Mouse (Mus musculus) G1E (cell line): ENCODE results near the gene Gabbr1. TPM values are rescaled to one million over a fixed set of nuclear protein-coding genes. Genes with fewer than 3 reads are reported as not detected.

ENCODE experiments used
- ATAC-seq: 2 replicates; pipeline ENCODE4 v1.8.0; 2016; ENCODE audit warnings: mild to moderate bottlenecking; ENCODE audit not compliant: insufficient number of reproducible peaks, poor library complexity, low FRiP score, severe bottlenecking; ENCODE audit errors: extremely low read depth
- DNase-seq: peaks from one replicate; pipeline ENCODE4 v3.0.0; 2012; ENCODE audit warnings: low spot score
- H3K27me3 ChIP-seq: 2 replicates; pipeline ENCODE4 v1.6.1; 2012; ENCODE audit warnings: mild to moderate bottlenecking, low read length, inconsistent platforms; ENCODE audit not compliant: insufficient read depth
- H3K36me3 ChIP-seq: replicated peaks from 2 replicates; pipeline ENCODE3; 2012; ENCODE audit warnings: mild to moderate bottlenecking, inconsistent platforms
- H3K4me1 ChIP-seq: 2 replicates; pipeline ENCODE4 v1.6.1; 2012; ENCODE audit warnings: low read depth, low read length, inconsistent platforms, mixed read lengths; ENCODE audit not compliant: insufficient read depth
- H3K4me3 ChIP-seq: 2 replicates; pipeline ENCODE4 v1.5.1; 2012; ENCODE audit warnings: low read depth, mild to moderate bottlenecking, inconsistent platforms, low read length, moderate library complexity, mixed read lengths
- H3K9me3 ChIP-seq: replicated peaks from 2 replicates; pipeline ENCODE4 v1.6.1; 2012; ENCODE audit warnings: inconsistent platforms
- CTCF ChIP-seq: IDR thresholded peaks from 2 replicates; pipeline ENCODE4 v1.5.1; 2012; ENCODE audit warnings: low read depth, low read length, inconsistent platforms, mixed read lengths
- GATA1 ChIP-seq: IDR thresholded peaks from 2 replicates; pipeline ENCODE4 v1.6.1; 2012; ENCODE audit warnings: borderline replicate concordance, low read length, inconsistent platforms, mixed read lengths
- GATA2 ChIP-seq: IDR thresholded peaks from 2 replicates; pipeline ENCODE4 v1.6.1; 2012; ENCODE audit warnings: low read depth, low read length, inconsistent platforms, borderline replicate concordance
- POLR2AphosphoS5 ChIP-seq: IDR thresholded peaks from 2 replicates; pipeline ENCODE4 v1.6.1; 2012; ENCODE audit warnings: low read depth, low read length, inconsistent platforms; ENCODE audit not compliant: insufficient replicate concordance
- TAL1 ChIP-seq: conservative IDR thresholded peaks from 2 replicates; pipeline ENCODE4 v1.6.1; 2012; ENCODE audit warnings: low read depth, low read length, inconsistent platforms, mixed read lengths
- polyA plus RNA-seq: library from polyadenylated mRNA; stranded (reverse); fragments of >175 nt; gene quantifications from 2 replicates; pipeline ENCODE4 v1.2.3, GENCODE M21; 2012
- total RNA-seq, 2 experiments: library from RNA; stranded (forward) in 1 of 2; stranded (reverse) in 1 of 2; fragments of 200-1000 nt in 1 of 2; fragments of >200 nt in 1 of 2; fragmentation: Nextera tagmentation in 1 of 2; gene quantifications; 2 replicates each; pipeline ENCODE4 v1.2.3; 2014 to 2017

Gene Gabbr1
- total and polyA plus RNA-seq, 3 experiments = 11.7 to 36.4 (median 31.9) TPM

GRCm38 (mm10) chr17:37072080-37072729, 26.4 kb downstream of the Gabbr1 start:
- Histone ChIP-seq H3K27me3 (no peaks in the 10 kb centered on the region), H3K4me1 (no peaks in the 10 kb centered on the region), H3K4me3 (no peak overlapping the region), H3K36me3 (peaks cover 65% of the 10 kb centered on the region), H3K9me3 (no peaks in the 10 kb centered on the region)
- TF ChIP-seq GATA2 = no peak
- no peak for TF ChIP-seq GATA1
- TF ChIP-seq CTCF = no peak
- TF ChIP-seq TAL1 = no peak
- no peak for TF ChIP-seq POLR2AphosphoS5
- no peak for DNase-seq
- no peak for ATAC-seq

- H3K36me3 ChIP-seq = peaks cover 59% of the 10 kb centered on the region
Measured at GRCm38 (mm10) chr17:37072730-37073276, 27.0 kb downstream of the Gabbr1 start.

GRCm38 (mm10) chr17:37075181-37075580, 29.4 kb downstream of the Gabbr1 start:
- Histone ChIP-seq H3K36me3 (peaks cover 38% of the 10 kb centered on the region), H3K9me3 (no peaks in the 10 kb centered on the region), H3K4me3 (no peak overlapping the region), H3K4me1 (no peaks in the 10 kb centered on the region), H3K27me3 (0 out of 2 replicates have a peak, but pooled peaks cover 1% of the 10 kb centered on the region)
- ATAC-seq = no peak
- DNase-seq = no peak
- no peak for TF ChIP-seq GATA1
- no peak for TF ChIP-seq POLR2AphosphoS5
- no peak for TF ChIP-seq TAL1
- no peak for TF ChIP-seq CTCF
- TF ChIP-seq GATA2 = no peak

More at GRCm38 (mm10) chr17:37072730-37073276, 27.0 kb downstream of the Gabbr1 start:
- no peaks in the 10 kb centered on the region for H3K27me3 ChIP-seq
- ATAC-seq (no peak), DNase-seq (no peak)
- H3K9me3 ChIP-seq = no peaks in the 10 kb centered on the region
- no peaks in the 10 kb centered on the region for H3K4me1 ChIP-seq
- H3K4me3 ChIP-seq = no peak overlapping the region
- TF ChIP-seq CTCF = no peak
- no peak for TF ChIP-seq GATA2
- no peak for TF ChIP-seq TAL1
- no peak for TF ChIP-seq POLR2AphosphoS5
- no peak for TF ChIP-seq GATA1

GRCm38 (mm10) chr17:37075766-37076165, 30.0 kb downstream of the Gabbr1 start:
- DNase-seq (no peak), ATAC-seq (no peak)
- Histone ChIP-seq H3K36me3 (peaks cover 33% of the 10 kb centered on the region), H3K4me3 (no peak overlapping the region), H3K27me3 (0 out of 2 replicates have a peak, but pooled peaks cover 2% of the 10 kb centered on the region), H3K4me1 (no peaks in the 10 kb centered on the region), H3K9me3 (no peaks in the 10 kb centered on the region)
- no peak for TF ChIP-seq CTCF
- no peak for TF ChIP-seq GATA1

GRCm38 (mm10) chr17:37078193-37078592, 32.4 kb downstream of the Gabbr1 start:
- Histone ChIP-seq H3K36me3 (peaks cover 16% of the 10 kb centered on the region), H3K27me3 (0 out of 2 replicates have a peak, but pooled peaks cover 2% of the 10 kb centered on the region), H3K9me3 (no peaks in the 10 kb centered on the region), H3K4me1 (no peaks in the 10 kb centered on the region), H3K4me3 (no peak overlapping the region)
- ATAC-seq (no peak), DNase-seq (no peak)
- TF ChIP-seq GATA2 = no peak
- no peak for TF ChIP-seq GATA1
- TF ChIP-seq POLR2AphosphoS5 = no peak
- TF ChIP-seq TAL1 = no peak
- no peak for TF ChIP-seq CTCF

- peaks cover 9% of the 10 kb centered on the region for H3K36me3 ChIP-seq
- DNase-seq = no peak
- no peak overlapping the region for H3K4me3 ChIP-seq
- no peak for ATAC-seq
- no peaks in the 10 kb centered on the region for H3K9me3 ChIP-seq
- H3K27me3 ChIP-seq = 0 out of 2 replicates have a peak, but pooled peaks cover 2% of the 10 kb centered on the region
- no peaks in the 10 kb centered on the region for H3K4me1 ChIP-seq
- TF ChIP-seq CTCF = no peak
- no peak for TF ChIP-seq GATA2
- TF ChIP-seq TAL1 = no peak
- TF ChIP-seq POLR2AphosphoS5 = no peak
- TF ChIP-seq GATA1 = no peak
Measured at GRCm38 (mm10) chr17:37078990-37079389, 33.2 kb downstream of the Gabbr1 start.
